Mouse (Mus musculus): ENCODE measurements around the gene Duxf3. TPM values are rescaled to one million over a fixed set of nuclear protein-coding genes. Genes with fewer than 3 reads are reported as not detected.
"Not testable (repeated sequence)": the region's sequence is repeated elsewhere in the genome, so short reads cannot be mapped to it uniquely, and the experiment has no call there.

Duxf3 gene
- polyA plus RNA-seq, 1 experiment from 2014 or later = not detected

- WGBS = 86% methylated on average over 2 of the region's 6 CpGs
- not testable (repeated sequence) for H3K36me3 ChIP-seq (ENCODE audit: insufficient read depth, low read length); H3K4me2 ChIP-seq (ENCODE audit: low read length); H3K27me3 ChIP-seq (ENCODE audit: insufficient read depth, low read length); H3K9ac ChIP-seq (ENCODE audit: low read depth, low read length); DNase-seq (ENCODE audit: low spot score); H3K9me3 ChIP-seq (replicated peaks; ENCODE audit: low read length); H3K27ac ChIP-seq; ATAC-seq (replicated peaks; ENCODE audit: low FRiP score, low read depth); H3K4me1 ChIP-seq (replicated peaks; ENCODE audit: insufficient read depth, low read length); H3K4me3 ChIP-seq (replicated peaks; ENCODE audit: low read depth, low read length)
Observed at GRCm38 (mm10) chr10:58227798-58228197, 4.7 kb downstream of the Duxf3 start.

GRCm38 (mm10) chr10:58226357-58226756, 6.1 kb downstream of the Duxf3 start:
- WGBS = 89% methylated on average over 4 of the region's 4 CpGs
- H3K36me3 ChIP-seq (ENCODE audit: insufficient read depth, low read length); ATAC-seq (replicated peaks; ENCODE audit: low FRiP score, low read depth); H3K9me3 ChIP-seq (replicated peaks; ENCODE audit: low read length); H3K9ac ChIP-seq (ENCODE audit: low read depth, low read length); H3K4me1 ChIP-seq (replicated peaks; ENCODE audit: insufficient read depth, low read length); H3K4me3 ChIP-seq (replicated peaks; ENCODE audit: low read depth, low read length); H3K4me2 ChIP-seq (ENCODE audit: low read length); H3K27me3 ChIP-seq (ENCODE audit: insufficient read depth, low read length); H3K27ac ChIP-seq: not testable (repeated sequence)
- peak; percentile 31 for DNase-seq (ENCODE audit: low spot score)

- not testable (repeated sequence) for ATAC-seq (replicated peaks; ENCODE audit: low FRiP score, low read depth); H3K4me3 ChIP-seq (replicated peaks; ENCODE audit: low read depth, low read length); H3K27ac ChIP-seq; H3K4me1 ChIP-seq (replicated peaks; ENCODE audit: insufficient read depth, low read length); DNase-seq (ENCODE audit: low spot score); H3K27me3 ChIP-seq (ENCODE audit: insufficient read depth, low read length); H3K4me2 ChIP-seq (ENCODE audit: low read length); H3K36me3 ChIP-seq (ENCODE audit: insufficient read depth, low read length); H3K9ac ChIP-seq (ENCODE audit: low read depth, low read length); H3K9me3 ChIP-seq (replicated peaks; ENCODE audit: low read length)
- 87% methylated on average over 16 of the region's 18 CpGs for WGBS
Observed at GRCm38 (mm10) chr10:58224827-58225785, 7.4 kb downstream of the Duxf3 start, which contains the start of gene AW822073. Gene AW822073 (minus strand): TSS chr10:58224930.

- H3K27me3 ChIP-seq (ENCODE audit: insufficient read depth, low read length); DNase-seq (ENCODE audit: low spot score); H3K4me1 ChIP-seq (replicated peaks; ENCODE audit: insufficient read depth, low read length); ATAC-seq (replicated peaks; ENCODE audit: low FRiP score, low read depth); H3K4me2 ChIP-seq (ENCODE audit: low read length); H3K9ac ChIP-seq (ENCODE audit: low read depth, low read length); H3K27ac ChIP-seq; H3K36me3 ChIP-seq (ENCODE audit: insufficient read depth, low read length); H3K9me3 ChIP-seq (replicated peaks; ENCODE audit: low read length); H3K4me3 ChIP-seq (replicated peaks; ENCODE audit: low read depth, low read length): not testable (repeated sequence)
- WGBS = 85% methylated on average over 27 of the region's 31 CpGs
Observed at GRCm38 (mm10) chr10:58223972-58224805, 8.3 kb downstream of the Duxf3 start.

GRCm38 (mm10) chr10:58223161-58223560, 9.3 kb downstream of the Duxf3 start:
- not testable (repeated sequence) for DNase-seq (ENCODE audit: low spot score); H3K4me3 ChIP-seq (replicated peaks; ENCODE audit: low read depth, low read length); ATAC-seq (replicated peaks; ENCODE audit: low FRiP score, low read depth); H3K27me3 ChIP-seq (ENCODE audit: insufficient read depth, low read length); H3K27ac ChIP-seq; H3K4me2 ChIP-seq (ENCODE audit: low read length); H3K4me1 ChIP-seq (replicated peaks; ENCODE audit: insufficient read depth, low read length); H3K9me3 ChIP-seq (replicated peaks; ENCODE audit: low read length); H3K36me3 ChIP-seq (ENCODE audit: insufficient read depth, low read length); H3K9ac ChIP-seq (ENCODE audit: low read depth, low read length)
- WGBS = 83% methylated on average over 3 of the region's 6 CpGs

GRCm38 (mm10) chr10:58221571-58221970, 10.9 kb downstream of the Duxf3 start:
- not testable (repeated sequence) for H3K27ac ChIP-seq; H3K27me3 ChIP-seq (ENCODE audit: insufficient read depth, low read length)

More at GRCm38 (mm10) chr10:58221571-58221970, 10.9 kb downstream of the Duxf3 start:
- not testable (repeated sequence) for H3K36me3 ChIP-seq (ENCODE audit: insufficient read depth, low read length); H3K4me1 ChIP-seq (replicated peaks; ENCODE audit: insufficient read depth, low read length); H3K4me2 ChIP-seq (ENCODE audit: low read length); H3K9ac ChIP-seq (ENCODE audit: low read depth, low read length); H3K4me3 ChIP-seq (replicated peaks; ENCODE audit: low read depth, low read length); ATAC-seq (replicated peaks; ENCODE audit: low FRiP score, low read depth); H3K9me3 ChIP-seq (replicated peaks; ENCODE audit: low read length); DNase-seq (ENCODE audit: low spot score)
- WGBS = 98% methylated on average over 2 of the region's 2 CpGs
